Mouse (Mus musculus) liver, embryonic 16.5 days (tissue): ENCODE results near the gene Gpr3. TPM values are rescaled to one million over a fixed set of nuclear protein-coding genes. Genes with fewer than 3 reads are reported as not detected.
A peak's percentile ranks its signal among the peaks of the same experiment; 100 is the strongest.

Experiments
- ATAC-seq: fragments of 200-750 bp; cut with Nextera tagmentation; 2 replicates; pipeline ENCODE4 v1.8.0; 2017; ENCODE audit warnings: low read depth, mild to moderate bottlenecking, moderate number of reproducible peaks, moderate library complexity
- H3K27ac ChIP-seq: fragments of 300-500 bp; sonication (generic); 2 replicates; pipeline ENCODE4 v1.5.1; 2014; ENCODE audit warnings: mild to moderate bottlenecking, low read length
- H3K27me3 ChIP-seq: fragments of 300-500 bp; sonication (generic); 2 replicates; pipeline ENCODE4 v1.6.1; 2014; ENCODE audit warnings: low read depth, low read length, mixed read lengths; ENCODE audit not compliant: control insufficient read depth, insufficient read depth
- H3K36me3 ChIP-seq: fragments of 300-500 bp; sonication (generic); 2 replicates; pipeline ENCODE4 v1.6.1; 2014; ENCODE audit warnings: mild to moderate bottlenecking; ENCODE audit not compliant: control insufficient read depth, insufficient read depth
- H3K4me1 ChIP-seq: fragments of 300-500 bp; sonication (generic); 2 replicates; pipeline ENCODE4 v1.6.1; 2014; ENCODE audit warnings: low read depth, low read length, mixed read lengths; ENCODE audit not compliant: control insufficient read depth
- H3K4me2 ChIP-seq: fragments of 300-500 bp; sonication (generic); 2 replicates; pipeline ENCODE4 v1.6.1; 2014; ENCODE audit warnings: low read depth, low read length, mixed read lengths
- H3K4me3 ChIP-seq: fragments of 300-500 bp; sonication (generic); 2 replicates; pipeline ENCODE4 v1.5.1; 2014; ENCODE audit warnings: low read depth, mild to moderate bottlenecking, low read length
- H3K9ac ChIP-seq: fragments of 300-500 bp; sonication (generic); 2 replicates; pipeline ENCODE4 v1.6.1; 2014; ENCODE audit warnings: low read depth, low read length
- H3K9me3 ChIP-seq: fragments of 300-500 bp; sonication (generic); replicated peaks from 2 replicates; pipeline ENCODE4 v1.6.1; 2016; ENCODE audit warnings: low read length; ENCODE audit not compliant: control insufficient read depth
- whole genome bisulfite sequencing: fragments of 180-500 bp; shearing (Covaris S2); extraction: QIAGEN DNeasy Blood & Tissue Kit; methylation state at CpG from one replicate; pipeline ENCODE4 v1.1.7; 2014; ENCODE audit not compliant: insufficient replicate concordance; 5-methylcytosine and 5-hydroxymethylcytosine counted together
- polyA plus RNA-seq: library from polyadenylated mRNA; unstranded; fragments of >200 nt; fragmentation: Nextera tagmentation; extraction: Ambion mirVana; gene quantifications from 2 replicates; pipeline ENCODE4 v1.2.1, GENCODE M21; 2015

The Gpr3 gene
- polyA plus RNA-seq, result not detected in 2 replicates

DNA sequence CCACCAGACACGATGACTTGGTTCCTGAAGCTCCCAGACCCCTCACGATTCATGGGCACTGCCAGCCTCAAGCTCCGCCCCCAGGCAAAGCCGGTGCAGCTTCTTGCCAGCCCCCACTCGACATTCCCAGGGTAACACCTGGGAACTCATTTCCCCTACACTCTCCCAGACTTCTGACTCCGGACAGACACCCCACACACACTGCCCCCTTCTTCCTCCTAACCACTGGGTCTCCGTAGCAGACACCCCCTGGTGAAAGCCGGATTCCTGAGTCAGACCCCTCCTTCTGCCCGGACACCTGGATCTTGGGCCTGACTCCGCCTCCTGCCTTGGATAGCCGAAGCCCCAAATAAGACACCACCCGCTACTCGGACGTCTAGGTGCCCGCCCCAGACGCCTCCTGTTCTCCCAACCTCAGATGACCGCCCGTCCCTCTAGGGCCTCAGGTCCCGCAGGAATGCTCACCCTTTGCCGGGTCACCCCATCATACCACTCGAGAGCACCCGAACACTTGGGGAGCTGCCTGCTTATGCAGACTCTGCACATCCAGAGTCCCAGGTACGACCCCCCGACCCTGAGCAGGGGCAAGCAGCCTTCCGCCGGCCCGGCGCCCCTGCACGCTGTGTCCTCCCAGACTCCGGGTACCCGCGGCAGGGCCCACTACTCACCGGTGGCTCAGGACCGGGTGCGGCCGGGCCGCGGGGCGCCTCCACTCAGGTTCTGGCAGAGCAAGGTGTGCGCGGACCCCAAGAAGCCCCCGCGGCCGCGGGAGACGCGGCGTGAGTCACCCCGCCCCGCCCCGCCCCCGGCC lies at the start of gene Gpr3, which contains the start of gene Cd164l2:
Gene Gpr3, minus strand, starts transcription at position 786 of the 811 bp plus-strand sequence.
Gene Cd164l2, plus strand, starts transcription at position 381 of the 811 bp plus-strand sequence.
- no peaks in the 10 kb centered on the region for H3K36me3 ChIP-seq
- H3K9me3 ChIP-seq, result no peaks in the 10 kb centered on the region
- H3K4me2 ChIP-seq, result peak within 1 kb of the TSS; percentile 82
- ATAC-seq, result no peak
- H3K4me1 ChIP-seq, result peaks cover 15% of the 10 kb centered on the region
- H3K4me3 ChIP-seq, result peak within 1 kb of the TSS; percentile 61
- peaks cover 49% of the 10 kb centered on the region for H3K27me3 ChIP-seq
- WGBS, result 4% methylated on average over 48 of the region's 52 CpGs
- H3K9ac ChIP-seq, result 0 out of 2 replicates have a peak within 1 kb of the TSS, but pooled peaks have one; percentile 22
- no peak within 1 kb of the TSS for H3K27ac ChIP-seq

- WGBS, result 44% methylated on average over 10 of the region's 10 CpGs
- peaks cover 4% of the 10 kb centered on the region for H3K27me3 ChIP-seq
- H3K36me3 ChIP-seq, result peaks cover 15% of the 10 kb centered on the region
- no peak overlapping the region for H3K27ac ChIP-seq
- no peak overlapping the region for H3K9ac ChIP-seq
- no peak for ATAC-seq
- no peaks in the 10 kb centered on the region for H3K9me3 ChIP-seq
- H3K4me1 ChIP-seq, result peaks cover 4% of the 10 kb centered on the region; the same call in 1 of the 2 replicates
- no peak overlapping the region for H3K4me2 ChIP-seq
- H3K4me3 ChIP-seq, result no peak overlapping the region
Observed at GRCm38 (mm10) chr4:133261641-133262374, 49.5 kb upstream of the Gpr3 start.

- Histone ChIP-seq H3K4me2 (no peak overlapping the region), H3K36me3 (no peaks in the 10 kb centered on the region), H3K9ac (no peak overlapping the region), H3K4me1 (peaks cover 4% of the 10 kb centered on the region; the same call in 1 of the 2 replicates), H3K9me3 (no peaks in the 10 kb centered on the region), H3K4me3 (no peak overlapping the region), H3K27ac (no peak overlapping the region), H3K27me3 (peaks cover 13% of the 10 kb centered on the region)
- WGBS, result 56% methylated on average over 12 of the region's 12 CpGs
- no peak for ATAC-seq
Observed at GRCm38 (mm10) chr4:133257798-133258408, 45.6 kb upstream of the Gpr3 start.

DNA sequence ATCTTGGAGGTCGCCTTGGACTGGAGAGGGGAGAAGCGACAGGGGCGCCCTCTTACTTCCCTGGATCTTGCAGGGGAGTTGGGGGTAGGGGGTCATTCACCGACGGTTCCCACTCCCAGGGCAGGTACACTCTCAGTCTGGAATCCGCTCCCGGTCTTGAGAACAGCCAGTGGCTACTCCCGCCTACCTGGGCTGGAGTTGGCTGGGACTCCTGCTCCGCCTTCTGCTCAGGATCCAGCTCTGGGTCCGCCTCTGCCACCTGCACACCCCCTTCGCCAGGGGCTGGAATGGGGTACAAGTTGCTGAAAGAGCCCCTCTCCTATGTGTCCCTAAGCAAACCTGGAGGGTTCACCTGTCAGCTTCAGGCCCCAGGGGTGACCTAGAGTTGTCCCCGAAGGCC lies 44.9 kb upstream of the Gpr3 start:
- no peak for ATAC-seq
- H3K4me2 ChIP-seq, result 0 out of 2 replicates have a peak overlapping the region, but pooled peaks have one; percentile 2
- no peaks in the 10 kb centered on the region for H3K36me3 ChIP-seq
- H3K9ac ChIP-seq, result no peak overlapping the region
- H3K4me3 ChIP-seq, result no peak overlapping the region
- peaks cover 13% of the 10 kb centered on the region for H3K27me3 ChIP-seq
- no peaks in the 10 kb centered on the region for H3K9me3 ChIP-seq
- 42% methylated on average over 12 of the region's 12 CpGs for WGBS
- no peak overlapping the region for H3K27ac ChIP-seq
- H3K4me1 ChIP-seq, result peaks cover 4% of the 10 kb centered on the region; the same call in 1 of the 2 replicates

GRCm38 (mm10) chr4:133256820-133257219 lies 44.5 kb upstream of the Gpr3 start:
- no peaks in the 10 kb centered on the region for H3K9me3 ChIP-seq
- no peaks in the 10 kb centered on the region for H3K36me3 ChIP-seq
- H3K9ac ChIP-seq, result no peak overlapping the region
- 41% methylated on average over 24 of the region's 24 CpGs for whole genome bisulfite sequencing
- no peak for ATAC-seq
- H3K27ac ChIP-seq, result no peak overlapping the region
- peaks cover 16% of the 10 kb centered on the region for H3K27me3 ChIP-seq
- 0 out of 2 replicates have a peak overlapping the region, but pooled peaks have one; percentile 2 for H3K4me2 ChIP-seq
- peaks cover 4% of the 10 kb centered on the region; the same call in 1 of the 2 replicates for H3K4me1 ChIP-seq
- no peak overlapping the region for H3K4me3 ChIP-seq

- no peak overlapping the region for H3K4me3 ChIP-seq
- peaks cover 14% of the 10 kb centered on the region for H3K4me1 ChIP-seq
- H3K9me3 ChIP-seq, result no peaks in the 10 kb centered on the region
- no peak overlapping the region for H3K27ac ChIP-seq
- H3K36me3 ChIP-seq, result no peaks in the 10 kb centered on the region
- H3K27me3 ChIP-seq, result peaks cover 29% of the 10 kb centered on the region
- no peak for ATAC-seq
- no peak overlapping the region for H3K9ac ChIP-seq
- 61% methylated on average over 6 of the region's 6 CpGs for WGBS
- no peak overlapping the region for H3K4me2 ChIP-seq
Observed at GRCm38 (mm10) chr4:133255392-133255791, 43.1 kb upstream of the Gpr3 start.

DNA sequence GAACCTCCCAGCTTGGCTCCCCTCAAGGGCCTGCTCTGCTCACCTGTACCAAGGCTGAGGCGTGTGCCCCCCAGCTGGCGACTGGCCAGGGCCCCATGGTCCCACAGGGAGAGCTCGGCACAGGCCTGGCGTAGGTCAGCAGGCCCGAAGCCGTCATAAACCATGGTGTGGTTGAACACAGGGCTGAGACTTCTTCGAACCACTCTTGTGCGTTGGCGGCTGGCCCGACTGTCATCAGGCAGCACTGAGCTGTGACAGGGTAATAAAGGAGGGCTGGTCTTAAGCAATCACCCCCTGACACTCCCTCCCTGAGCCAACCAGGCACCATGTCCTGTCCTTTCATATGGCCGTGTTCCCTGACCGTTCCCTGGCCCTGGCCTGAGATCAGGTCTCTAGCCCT lies 41.1 kb upstream of the Gpr3 start:
- no peak for ATAC-seq
- Histone ChIP-seq H3K4me1 (peaks cover 21% of the 10 kb centered on the region), H3K4me2 (no peak overlapping the region), H3K9me3 (no peaks in the 10 kb centered on the region), H3K36me3 (no peaks in the 10 kb centered on the region), H3K9ac (no peak overlapping the region), H3K27me3 (peaks cover 36% of the 10 kb centered on the region), H3K27ac (no peak overlapping the region), H3K4me3 (no peak overlapping the region)
- WGBS, result 75% methylated on average over 12 of the region's 12 CpGs

GRCm38 (mm10) chr4:133252089-133252488 lies 39.8 kb upstream of the Gpr3 start:
- no peak overlapping the region for H3K9ac ChIP-seq
- 61% methylated on average over 4 of the region's 4 CpGs for WGBS
- peaks cover 31% of the 10 kb centered on the region for H3K4me1 ChIP-seq
- no peak overlapping the region for H3K4me2 ChIP-seq
- no peaks in the 10 kb centered on the region for H3K9me3 ChIP-seq
- H3K36me3 ChIP-seq, result no peaks in the 10 kb centered on the region
- no peak overlapping the region for H3K27ac ChIP-seq
- ATAC-seq, result no peak
- H3K27me3 ChIP-seq, result peaks cover 39% of the 10 kb centered on the region
- no peak overlapping the region for H3K4me3 ChIP-seq
